Mouse (Mus musculus) neural tube, embryonic 10.5 days (tissue): ENCODE data around the gene Phldb2.

ENCODE experiments used
- DNase-seq: peaks from one replicate; pipeline ENCODE4 v3.0.0-alpha.2; 2017; ENCODE audit warnings: low spot score; ENCODE audit errors: extremely low spot score

The Phldb2 gene

DNA sequence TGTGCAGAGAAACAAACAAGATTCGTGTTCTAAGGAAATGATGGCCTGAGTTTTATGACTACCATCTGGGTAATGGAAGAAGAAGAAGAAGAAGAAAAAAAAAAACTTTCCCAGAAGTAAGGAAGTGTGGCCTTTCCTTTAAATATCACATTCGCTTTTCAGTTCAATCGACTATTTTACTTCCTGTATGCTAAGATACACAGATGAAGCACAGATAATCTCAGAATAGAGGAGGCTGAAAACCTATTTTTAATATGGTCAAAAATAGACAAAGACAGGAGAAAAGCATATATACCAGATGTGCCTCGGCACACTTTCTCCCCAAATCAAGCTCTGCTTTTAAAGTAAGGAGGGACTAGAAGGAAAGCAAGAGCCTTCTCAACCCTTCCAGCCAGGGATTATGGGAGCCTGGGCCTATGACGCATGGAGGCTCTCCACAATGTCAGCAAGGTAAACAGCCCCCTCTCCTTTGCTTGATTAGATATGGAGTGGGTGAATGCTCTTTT, 158.2 kb downstream of the Phldb2 start:
- DNase-seq: no peak

DNA sequence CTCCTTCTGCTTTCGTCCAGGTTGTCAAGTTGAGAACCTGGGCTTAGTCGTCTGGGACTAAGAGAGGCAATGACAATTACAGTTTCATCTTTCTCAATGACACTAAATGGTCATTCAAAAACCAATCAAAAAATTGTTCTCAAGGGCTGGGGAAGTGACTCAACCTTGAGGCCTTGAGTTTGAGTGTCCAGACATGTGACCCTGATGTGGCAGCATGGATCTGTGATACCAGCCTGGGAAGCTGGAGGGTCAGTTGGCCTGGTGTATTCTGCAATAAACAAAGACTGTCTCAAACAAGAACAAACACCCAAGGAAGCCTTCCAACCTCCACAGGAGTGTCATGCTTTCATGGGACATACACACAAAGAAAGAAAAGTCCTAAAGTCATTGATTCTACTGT, 160.6 kb downstream of the Phldb2 start:
- DNase-seq: no peak

DNA sequence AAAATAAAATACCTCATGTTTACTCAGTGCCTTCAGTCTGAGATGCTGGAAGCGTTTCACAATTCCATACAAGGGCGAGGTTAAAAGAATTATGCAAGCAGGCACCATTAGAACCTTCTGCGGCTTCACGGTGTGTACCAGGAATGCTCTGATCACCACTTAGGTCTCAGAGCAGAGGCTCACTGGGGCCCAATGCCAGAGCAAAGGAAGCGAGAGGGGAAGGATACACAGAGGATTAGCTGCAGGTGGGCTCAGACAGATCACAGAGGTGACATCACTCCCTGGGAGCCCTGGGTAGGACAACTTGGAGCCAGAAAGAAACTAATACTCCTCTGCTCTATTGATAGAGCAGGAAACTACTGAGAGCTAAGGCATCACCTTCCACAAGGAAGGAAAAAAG, 162.1 kb downstream of the Phldb2 start:
- no peak for DNase-seq

DNA sequence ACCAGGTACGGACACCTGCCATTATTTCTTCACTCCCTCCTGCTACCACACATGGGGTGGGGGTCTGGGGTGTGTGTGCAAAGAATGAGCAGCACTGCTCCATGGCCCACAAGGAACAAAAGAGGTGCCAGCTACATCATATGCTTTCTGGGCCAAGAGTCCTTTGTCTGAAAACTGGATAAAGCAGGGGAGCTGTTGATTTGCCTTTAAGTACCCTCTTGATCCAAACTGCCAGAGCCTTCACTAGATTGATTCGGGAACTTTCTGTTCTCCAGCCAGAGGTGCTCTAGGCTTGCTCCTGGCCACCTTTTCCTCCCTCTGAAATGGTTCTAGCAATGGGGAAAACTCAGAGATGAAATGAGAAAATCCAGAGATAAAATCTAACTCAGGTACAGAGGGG, 164.1 kb downstream of the Phldb2 start:
- no peak for DNase-seq

DNA sequence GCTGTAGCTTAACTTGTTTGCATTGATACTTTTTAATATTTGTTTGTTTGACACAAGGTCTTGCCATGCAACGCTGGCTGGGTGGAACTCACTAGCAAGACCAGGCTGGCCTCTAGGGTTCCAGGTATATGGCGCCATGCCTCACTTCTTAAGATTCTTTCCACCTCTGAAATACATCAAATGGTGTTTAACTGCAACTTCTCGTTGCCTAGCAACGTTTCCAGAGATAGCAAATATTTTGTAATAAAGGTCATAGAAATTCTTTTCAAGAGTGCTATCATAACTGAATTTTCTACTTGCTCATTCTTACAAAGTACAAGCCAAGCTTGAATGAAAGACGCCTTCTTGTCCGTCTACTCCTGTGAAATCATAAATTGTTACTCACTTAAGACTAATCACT, 165.7 kb downstream of the Phldb2 start:
- no peak for DNase-seq

DNA sequence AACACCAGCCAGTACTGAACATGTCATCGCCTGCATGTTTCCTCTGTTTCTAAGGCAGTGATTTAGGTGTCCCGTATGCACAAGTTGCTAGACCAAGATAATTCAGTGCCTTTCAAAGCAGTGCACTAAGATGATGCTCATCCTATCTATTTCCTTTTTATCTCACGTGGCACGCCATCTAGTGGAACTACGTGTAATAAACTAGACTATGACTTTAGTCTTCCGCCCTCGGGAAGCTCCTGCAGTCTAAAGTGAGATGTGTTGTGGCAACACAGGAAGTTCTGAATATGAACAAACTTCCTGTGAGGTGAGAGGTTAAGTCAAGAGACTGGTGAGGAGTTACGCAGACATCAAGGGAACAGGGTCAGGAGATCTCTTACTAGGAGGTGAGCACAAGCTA, 166.8 kb downstream of the Phldb2 start:
- DNase-seq: no peak

DNA sequence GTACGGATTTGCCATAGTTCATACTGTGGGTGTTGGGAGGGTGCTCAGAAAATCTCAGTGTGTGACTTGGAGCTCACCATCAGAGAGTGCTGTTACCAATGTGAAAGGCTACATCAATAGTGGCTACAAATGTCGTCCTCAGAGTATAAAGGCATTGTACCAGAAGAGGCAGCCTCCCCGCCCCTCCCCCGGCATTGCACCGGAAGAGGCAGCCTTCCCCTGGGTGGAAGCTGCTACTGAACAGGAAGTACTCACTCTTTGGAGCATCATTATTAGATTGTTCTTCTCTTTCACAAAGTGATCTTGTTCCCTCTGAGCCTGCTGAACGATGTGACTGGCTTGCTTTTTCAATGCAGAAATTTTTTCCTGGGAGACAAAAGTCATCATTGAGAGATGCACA, 173.4 kb downstream of the Phldb2 start:
- no peak for DNase-seq

DNA sequence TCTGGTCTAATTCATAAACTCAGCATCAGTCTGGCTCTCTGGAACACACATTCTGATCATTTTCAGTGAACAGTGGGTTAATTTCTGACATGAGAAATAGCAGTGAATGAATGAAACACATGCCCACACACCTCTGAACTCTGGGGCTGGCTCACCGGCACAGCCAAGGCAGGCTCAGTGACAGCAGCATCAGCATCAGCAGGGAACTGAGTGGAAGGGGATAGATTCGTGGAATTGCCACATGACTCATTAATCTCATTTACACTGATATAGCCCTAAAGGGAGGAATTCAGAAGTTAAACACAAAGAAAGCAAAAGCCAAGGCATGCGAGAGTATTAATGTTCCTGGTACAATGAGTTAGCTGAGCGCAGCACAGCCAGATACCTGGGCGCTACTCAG, 178.6 kb downstream of the Phldb2 start:
- DNase-seq: no peak

DNA sequence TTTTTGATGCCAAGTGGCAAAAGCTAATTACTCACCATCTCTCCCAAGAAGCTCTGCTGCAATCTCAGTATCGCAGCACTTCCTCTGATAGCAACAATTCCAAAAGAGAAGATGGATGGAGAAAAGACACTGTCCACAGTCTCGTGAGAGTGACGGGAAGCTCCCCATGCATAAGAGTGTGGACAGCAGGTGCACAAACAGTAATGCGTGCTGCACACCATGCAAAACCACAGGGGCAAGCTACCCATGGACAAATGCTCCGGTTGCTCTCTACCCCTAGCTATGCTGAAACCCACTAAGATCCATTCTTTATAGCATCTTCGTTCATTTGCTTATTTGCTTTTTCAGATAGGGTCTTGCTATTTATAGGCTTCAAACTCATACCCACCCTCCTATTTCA, 182.5 kb downstream of the Phldb2 start:
- DNase-seq: no peak

DNA sequence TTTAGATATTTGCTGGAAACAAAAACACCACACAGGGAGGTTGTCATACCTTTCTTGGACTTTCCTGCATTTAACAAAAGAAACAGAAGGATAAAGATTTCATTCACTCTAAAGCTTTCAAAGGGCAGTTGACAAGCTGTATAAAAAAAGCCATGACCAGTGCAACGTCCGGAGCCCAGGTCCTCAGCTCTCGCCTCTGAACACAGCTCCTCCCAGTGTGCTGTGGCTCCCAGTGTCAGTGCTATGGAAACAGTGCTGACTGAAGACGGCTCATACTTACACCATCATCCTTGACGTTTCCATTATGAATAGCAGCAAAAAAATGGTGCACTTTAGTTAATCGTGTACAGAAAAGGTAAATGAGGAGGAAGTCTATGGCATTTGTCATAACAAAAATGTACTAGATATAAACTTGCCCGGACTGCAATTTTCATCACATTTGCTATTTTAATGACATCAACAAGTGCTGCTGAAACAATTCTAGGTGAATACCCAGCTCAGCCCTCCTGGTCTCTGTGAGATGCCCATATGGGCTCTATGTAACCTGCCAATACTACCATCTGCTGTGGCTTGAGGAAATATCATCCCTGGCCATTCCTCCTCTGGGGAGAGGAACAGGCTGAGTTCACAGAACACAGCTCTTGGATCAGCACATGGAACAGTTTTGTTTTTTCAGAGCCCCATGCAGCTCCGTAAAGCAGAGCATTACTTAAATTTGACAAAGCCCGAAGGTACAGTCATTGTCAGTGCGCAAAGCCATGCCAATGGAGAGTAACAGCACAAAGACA, 185.4 kb downstream of the Phldb2 start:
- DNase-seq: no peak

DNA sequence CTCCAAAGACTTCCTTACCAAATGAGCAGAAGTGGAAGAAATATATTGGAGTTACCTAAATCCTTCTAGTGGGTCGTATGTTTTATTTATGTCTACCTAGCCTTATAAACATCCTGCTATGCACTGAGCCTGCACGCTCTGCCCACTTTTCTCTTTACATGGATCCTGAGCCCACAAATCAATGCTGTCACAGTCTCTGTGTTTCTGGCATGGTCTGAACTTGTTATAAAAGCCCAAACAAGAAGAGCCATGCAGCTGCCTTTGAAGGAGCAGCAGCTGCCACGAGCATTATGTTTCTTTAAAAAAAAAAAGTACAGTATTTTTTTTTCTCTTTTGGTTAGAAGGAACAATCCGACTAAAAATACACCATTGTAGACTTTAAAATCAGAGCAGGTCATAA, 186.0 kb downstream of the Phldb2 start:
- DNase-seq: no peak

DNA sequence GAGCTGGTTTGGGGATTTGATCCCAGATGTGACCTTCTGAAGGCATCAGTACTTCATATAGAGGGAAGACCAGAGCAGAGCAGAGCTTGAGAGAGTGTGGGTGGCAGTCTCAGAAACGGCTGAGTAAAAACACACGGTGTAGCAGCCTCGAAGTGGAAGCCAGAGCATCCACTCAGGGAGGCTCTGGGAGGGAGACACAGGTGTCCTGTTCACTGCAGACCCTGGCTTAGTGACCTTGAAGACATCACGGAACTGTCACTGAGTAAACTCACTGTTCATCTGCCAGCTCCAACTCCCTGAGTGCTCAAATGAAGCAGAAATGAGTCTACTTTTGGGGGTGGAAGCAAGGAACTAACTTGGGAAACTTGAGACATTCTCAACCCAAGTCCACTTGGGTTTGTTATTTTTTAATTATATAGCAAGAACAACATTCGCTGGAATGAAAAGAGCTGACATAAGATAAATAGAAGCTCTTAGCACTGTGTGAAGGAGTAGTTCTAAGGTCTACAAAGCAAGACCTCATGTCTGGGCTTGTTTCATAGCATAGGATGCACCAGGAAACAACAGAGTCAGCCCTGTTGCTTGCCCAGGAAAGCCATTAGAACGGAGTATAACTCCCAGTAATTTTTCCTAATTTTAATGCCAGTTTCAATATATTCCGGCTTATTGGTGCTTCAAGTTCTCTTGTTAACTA, 187.4 kb downstream of the Phldb2 start:
- no peak for DNase-seq

DNA sequence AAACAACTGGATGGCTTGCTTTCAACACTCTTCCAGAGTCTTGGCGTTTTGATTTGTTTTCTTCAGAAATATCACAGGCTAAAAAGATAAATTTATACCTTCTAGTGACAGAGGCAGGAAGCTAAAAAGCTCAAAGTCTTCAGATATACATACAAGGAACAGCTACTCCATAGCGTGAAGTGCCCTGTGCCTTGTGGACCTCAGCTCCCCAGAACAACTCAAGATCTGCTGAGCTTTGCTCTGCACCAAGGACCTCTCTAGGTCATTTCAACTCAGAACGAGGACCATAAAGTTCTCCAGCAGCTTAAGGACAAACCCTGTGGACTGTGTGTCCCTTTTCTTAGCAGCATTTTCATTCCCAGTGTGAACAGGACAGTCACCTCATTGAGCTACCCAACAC, 188.3 kb downstream of the Phldb2 start:
- no peak for DNase-seq

DNA sequence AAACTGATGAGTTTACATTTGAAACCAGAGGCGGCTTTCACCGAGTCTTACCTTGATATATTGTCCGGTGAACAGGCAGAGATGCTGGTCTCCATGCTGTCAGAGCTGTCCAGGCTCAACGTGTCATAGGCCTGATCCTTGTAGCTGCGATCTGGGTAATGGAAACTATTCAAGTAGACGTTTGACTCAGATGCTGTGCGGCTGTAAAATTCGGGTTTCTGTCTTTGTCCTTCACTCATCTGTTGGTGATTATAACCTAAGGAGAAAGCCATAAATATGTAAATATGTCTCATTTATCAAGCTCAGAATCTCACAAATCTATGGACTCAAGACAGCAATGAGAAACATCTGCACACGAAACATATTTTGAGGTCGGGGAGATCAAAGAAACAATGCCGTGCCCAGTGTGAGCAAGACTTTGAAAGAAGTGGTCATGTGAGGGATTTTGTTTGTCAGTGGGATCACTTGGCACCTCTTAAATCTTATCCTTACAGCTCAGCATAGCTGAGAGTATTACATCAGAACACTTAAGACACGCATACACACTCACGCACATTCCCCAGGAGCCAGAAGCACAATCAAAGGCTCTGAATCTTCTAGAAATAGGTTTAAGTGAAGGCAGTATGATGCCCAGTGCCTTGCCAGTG, 190.4 kb downstream of the Phldb2 start:
- no peak for DNase-seq

DNA sequence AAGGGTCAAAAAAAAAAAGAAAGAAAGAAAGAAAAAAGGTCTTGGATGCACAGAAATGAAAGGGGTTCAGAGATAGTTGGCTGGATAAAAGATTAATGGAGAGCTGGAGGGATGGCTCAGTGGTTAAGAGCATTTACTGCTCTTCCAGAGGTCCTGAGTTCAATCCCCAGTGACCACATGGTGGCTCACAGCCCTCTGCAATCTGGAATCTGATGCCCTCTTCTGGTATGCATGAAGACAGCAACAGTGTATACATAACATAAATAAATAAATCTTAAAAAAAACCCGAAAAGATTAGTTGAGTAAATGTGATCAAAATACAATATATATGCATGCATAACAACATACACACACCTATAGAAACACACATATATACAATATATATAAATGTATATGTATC, 192.0 kb downstream of the Phldb2 start:
- DNase-seq: no peak

DNA sequence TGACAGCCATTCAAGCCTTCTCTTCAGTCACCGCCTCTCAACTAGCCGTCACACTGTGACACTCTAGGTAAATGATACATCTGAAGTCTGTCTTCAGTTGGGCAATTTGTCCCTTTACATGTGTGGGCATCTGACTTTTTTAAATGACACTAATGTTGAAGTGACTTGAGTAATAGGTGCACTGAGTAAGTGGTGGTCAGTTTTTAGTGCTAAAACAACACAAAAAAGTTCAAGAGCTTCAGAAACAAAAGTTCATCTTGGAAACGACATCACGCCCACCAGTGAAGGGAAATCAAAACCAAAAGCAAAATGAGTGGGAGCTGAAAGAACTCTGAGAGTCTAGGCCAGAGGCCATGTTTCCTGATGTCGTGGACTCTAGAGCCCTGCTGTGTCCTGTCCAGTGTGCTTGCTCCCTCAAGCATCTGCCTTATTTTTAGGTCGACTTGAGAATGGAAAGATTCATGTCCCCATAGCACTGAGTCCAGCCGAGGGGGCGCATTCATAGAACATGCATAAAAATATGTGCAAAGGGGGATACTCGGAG, 194.6 kb downstream of the Phldb2 start:
- DNase-seq: no peak

DNA sequence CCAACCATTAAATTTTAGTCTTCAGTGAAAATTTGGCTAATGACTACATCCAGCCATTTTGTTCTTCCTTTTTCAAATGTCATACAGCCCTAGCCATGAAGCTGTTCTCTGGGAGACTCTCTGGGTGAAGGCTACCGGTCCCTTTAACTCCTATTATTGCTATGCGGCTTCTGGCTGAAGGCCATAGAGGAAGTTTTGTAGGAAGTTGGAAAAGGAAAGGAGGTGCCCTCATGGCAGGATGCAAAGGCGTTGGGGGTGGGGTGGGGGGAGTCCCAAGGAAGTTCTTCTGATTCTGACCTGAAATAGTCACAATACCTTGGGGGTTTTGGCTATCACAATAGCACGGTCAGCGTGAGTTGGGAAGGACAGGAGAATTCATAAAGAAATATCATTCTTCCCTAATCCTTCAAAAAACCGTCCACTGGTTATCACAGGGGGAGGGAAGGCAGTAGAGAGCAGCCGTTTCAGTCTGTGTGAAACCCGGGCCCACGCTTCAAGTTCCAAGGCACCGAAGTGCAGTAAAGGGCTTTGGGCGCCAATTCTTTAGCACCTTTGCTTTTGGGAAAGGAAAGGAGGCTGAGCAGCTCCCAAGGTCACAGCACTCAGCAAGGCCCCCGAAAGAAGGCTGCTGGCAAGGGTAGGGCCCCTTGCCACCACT, 195.8 kb downstream of the Phldb2 start:
- DNase-seq: no peak

DNA sequence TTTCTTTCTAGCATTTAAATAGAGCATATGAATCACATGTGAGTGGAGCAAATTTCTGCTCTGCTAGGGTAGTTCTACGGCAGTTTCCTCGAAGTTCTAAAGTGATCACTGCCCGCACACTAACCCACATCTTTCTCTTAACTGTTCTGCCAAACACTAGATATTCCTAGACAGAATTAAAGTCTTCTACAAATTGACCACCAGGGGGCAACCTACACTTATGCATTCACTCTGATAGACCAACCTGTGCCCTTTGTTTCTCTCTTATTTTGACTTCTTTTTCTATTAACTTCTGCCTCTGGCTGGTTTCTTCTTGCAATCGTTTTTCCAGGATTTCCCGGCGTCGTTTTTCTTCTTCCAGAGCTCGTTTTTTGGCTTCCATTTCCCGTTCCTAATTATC, 196.5 kb downstream of the Phldb2 start:
- DNase-seq: no peak

DNA sequence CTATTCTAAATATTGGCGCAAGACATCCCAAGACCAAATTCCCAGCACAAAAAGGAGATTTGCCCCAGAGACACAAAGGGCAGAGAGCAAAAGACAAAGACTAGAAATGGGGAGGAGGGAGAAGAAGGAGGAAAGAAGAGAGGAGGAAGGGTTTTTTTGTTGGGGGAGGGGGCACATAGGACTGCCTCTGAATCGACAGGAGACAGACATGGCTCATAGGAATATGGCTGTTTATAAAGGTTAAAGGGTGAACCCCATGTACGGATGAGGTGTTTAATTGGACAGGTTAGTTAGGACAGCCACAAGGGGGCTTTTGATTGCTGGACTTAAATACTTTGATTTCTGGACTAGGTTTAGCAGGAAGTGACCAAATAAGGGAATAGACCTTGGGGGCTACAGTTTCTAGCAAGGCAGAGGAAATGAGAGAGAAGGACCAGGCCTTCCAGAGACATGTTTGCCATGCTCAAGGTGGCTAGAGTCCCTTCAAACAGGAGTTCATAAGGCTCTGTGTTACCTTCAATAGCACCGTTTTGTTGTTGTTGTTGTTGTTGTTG, 209.7 kb downstream of the Phldb2 start:
- no peak for DNase-seq

DNA sequence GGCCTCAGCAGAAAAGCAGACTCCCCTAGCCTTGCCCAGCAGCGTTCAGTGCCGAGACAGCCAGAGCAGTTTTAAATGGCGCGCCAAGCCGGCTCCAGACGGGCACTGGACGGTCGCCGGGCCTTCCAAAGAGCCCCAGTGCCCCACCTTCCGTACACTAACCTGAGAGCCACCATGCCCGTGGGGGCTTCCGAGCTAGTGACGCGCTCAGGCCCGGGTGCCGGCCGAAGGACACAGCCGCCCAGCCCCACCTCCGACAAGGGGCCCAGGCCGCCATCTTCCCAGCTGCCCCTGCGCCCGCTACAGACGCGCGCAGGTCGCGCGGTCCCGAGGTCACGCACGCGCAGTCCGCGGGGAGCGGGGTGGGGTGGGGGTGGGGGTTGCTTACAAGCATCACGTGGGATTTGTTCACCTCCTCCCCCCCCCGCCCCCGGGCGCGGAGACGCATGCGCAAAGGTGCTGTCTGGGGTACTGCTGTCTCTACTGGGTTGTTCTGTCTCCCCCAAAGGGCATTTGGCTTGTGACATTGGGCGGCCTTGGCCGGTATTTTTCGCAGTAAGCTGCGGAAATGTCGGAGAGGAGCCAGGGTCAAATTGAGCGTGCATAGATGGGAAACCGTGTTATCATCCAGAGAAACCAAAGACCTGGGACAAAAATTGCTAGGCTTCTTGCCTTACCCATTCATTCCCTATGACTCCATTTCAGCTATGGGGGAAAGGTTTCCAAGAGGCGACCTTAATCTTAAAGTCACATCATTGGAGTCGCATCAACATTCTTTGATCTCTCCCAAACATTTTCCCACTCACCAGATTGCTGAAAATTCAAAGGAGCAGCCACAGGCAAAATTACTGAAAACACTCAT, 210.6 kb downstream of the Phldb2 start, which contains the start of gene Abhd10:
Gene Abhd10 (minus strand): TSS at position 341 of the 862 bp plus-strand sequence.
- DNase-seq: peak; percentile 98
